Mouse (Mus musculus) forelimb bud, embryonic 11.5 days (tissue): ENCODE measurements around the gene Sfxn3.

Source experiments
- DNase-seq: peaks from one replicate; pipeline ENCODE4 v3.0.0-alpha.2; 2012; ENCODE audit warnings: low read depth, low spot score

Sfxn3 gene

DNA sequence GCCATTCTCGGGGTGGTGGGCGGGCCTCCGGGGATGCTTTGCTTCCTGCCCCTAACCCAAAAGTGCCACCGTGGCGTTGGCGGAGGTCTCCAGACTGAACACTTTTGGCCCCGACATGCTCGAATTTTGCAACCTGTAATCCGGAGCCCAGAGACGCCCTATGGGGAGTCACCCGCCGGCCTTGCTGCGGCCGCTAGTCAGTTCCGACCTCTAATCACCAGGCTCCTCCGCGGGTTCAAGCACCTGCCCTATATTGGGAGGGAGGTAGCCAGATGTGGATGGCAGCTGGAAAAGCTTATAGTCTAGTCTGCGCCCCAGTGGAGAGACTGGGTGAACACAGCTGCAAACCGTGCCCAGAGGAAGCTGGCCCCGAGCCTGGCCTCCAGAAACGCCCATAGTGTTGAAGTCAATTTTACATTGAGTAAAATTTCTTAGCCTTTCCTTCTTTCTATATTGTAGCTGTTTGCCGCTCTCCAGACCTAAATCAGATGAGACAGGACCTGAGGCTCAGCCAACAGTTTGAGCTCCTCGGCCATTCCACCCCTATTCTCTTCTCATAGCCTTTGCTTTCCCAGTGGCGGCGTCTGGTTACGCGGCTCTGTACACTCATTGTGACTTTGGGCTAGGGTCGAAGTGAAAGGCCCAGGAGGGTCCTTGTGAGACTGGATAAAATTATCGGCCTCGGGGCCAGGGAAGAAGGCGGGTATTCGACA, 28.2 kb downstream of the Sfxn3 start:
- DNase-seq = no peak

DNA sequence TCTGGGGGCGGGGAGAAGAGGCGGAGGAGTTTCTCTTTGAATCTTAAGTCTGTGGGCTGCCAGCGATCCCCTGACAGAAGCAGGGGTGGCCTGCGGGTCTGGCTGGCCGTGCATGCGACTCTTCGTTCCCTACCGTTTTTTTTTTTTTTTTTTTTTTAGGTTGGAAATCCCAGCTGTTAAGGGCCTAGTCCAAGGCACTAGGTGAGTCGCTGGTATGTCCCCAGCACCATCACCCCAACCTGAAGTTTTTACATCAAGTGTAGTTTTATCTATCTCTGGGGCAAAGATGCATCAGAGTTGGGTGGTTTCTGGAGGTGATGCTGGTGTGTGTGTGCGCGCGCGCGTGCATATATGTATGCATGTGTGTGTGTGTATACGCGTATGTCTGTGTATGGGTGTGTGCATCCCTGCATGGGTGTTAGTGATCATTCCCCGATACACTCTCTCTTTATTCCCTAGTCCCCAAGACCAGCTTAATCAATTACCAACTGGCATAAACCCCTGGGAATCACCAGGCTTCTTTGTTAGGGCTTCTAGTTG, 28.8 kb downstream of the Sfxn3 start:
- no peak for DNase-seq

DNA sequence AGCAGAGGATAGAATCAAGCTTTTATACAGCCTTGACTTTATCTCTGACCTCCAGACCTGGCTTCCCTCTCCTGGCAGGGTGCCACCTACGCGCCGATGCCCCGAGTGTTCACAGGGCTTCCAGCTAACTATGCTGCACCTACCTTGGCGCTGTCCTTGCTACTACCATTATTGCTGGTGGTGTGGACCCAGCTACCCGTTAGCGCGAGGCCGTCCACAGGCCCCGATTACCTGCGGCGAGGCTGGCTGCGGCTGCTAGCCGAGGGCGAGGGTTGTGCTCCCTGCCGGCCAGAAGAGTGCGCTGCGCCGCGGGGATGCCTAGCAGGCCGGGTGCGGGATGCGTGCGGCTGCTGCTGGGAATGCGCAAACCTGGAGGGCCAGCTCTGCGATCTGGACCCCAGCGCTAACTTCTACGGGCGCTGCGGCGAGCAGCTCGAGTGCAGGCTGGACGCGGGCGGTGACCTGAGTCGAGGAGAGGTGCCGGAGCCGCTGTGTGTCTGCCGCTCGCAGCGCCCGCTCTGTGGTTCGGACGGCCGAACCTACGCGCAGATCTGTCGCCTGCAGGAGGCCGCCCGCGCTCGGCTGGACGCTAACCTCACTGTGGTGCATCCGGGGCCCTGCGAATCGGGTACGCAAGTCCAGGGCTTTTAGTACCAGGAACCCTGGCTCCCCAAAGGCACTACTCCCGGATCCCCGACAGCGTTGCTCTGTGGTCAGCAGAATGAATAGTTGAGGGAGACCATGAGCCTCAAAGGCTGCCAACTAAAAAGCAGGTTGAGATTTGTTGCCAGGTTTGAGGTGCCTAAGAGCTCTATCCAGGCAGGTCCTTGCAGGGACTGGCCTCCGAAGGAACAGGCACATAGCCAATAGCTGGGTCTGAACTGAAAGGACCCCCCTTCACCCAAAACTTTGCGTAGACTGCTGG, 29.5 kb downstream of the Sfxn3 start:
- DNase-seq = no peak

DNA sequence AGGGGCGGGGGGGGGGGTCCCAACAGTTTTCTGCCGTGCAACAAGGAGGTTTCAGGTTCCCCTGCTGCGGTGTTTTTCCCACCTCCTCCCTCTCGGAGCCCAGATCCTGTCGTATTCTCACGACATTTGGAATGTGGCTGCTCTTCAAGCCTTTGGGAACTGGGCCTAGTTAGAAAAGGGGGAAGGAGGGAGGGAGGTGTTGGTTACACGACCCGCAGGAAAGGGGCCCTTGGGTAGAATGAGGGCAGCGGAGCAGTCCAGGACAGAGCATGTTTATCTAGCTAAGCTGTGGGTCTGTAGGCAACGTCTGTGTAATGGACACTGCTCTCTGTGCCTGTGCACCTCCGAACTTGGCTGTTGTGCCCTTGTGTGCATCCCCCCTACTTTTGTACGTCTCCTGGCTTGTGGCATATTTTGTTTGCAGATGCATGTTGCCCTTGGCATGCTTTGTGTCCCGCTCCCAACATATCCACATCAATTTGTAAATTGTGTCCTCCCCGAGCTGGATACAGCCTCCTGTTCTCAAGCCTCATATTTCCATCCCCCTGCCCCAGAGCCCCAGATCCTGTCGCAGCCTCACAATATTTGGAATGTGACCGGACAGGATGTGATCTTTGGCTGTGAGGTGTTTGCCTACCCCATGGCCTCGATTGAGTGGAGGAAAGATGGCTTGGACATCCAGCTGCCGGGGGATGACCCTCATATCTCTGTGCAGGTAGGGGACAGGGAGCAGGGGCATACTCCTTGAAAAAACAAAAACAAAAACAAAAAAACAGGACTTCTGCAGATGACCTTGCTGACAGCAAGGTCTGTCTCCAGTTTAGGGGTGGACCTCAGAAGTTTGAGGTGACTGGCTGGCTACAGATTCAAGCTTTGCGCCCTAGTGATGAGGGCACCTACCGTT, 30.7 kb downstream of the Sfxn3 start:
- no peak for DNase-seq

DNA sequence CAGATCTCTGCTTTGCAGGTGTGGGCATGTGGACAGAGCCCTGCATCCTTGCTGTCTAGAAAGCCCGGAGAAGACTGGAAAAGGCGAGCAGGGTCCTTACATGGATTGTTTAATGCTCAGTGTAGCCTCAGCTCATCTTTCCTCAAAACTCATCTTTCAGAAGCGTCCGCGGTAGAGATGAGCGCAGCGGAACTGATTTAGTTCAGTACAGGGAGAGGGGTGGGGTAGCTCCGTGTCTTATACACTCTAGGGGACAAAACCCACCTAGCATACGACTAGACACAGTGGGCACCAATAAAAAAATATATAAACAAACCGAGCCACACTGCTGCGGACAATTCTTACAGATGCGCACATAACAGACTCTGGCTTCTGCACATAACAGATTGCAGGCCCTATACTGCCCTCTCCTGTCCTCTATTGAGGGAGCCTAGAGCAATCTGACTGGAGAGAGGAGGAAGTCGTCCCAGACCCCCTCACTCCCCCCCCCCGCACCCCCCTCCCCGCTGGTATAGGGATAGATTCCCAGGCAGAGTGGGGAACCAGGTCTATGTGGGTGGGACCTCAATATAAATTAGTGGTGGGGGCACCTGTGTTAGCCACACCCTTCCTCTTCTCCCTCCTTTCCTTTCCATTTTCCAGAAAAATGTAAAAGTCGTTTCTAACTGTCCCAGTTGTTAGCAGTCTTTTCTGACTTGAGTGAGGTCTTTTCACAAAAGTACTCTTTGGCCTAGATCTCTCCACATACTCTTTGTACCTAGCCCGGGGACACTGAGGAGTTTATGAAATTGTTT, 31.9 kb downstream of the Sfxn3 start:
- DNase-seq = no peak

DNA sequence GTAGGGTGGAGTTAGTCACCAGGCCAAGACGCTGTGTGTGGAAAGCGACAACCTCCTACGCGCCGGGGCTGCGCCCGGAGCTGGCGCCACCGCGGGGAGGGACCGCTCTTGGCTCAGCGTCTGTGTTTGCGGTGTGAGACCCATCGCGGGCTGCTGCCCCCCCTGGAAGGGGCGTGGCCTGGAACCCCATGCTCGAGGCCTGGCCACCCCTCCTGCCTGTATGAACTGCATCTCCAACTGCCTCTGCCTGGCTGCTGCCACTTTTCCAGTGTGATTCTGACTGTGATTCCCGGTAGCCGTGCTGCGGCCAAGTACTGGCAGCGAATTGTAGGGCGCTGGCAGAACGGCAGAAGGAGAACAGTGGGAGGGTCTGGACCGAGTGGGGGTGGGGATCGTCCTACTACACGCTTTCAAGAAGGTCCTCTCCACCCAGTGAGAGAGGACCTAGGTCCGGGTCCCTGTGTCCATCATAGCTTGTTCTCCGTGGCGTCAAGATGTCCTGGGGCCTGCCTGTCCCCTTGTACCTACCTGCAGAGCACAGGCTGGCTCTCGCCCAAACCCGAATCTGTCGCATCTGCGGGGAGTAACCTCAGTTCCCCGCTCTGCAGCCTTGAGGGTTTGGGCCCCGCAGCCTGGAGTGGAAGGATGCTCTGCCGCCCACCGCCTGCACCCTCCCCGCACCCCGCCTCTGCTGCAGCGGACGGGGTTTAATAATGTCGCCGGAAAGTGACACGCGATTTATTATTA, 32.6 kb downstream of the Sfxn3 start:
- DNase-seq = no peak

DNA sequence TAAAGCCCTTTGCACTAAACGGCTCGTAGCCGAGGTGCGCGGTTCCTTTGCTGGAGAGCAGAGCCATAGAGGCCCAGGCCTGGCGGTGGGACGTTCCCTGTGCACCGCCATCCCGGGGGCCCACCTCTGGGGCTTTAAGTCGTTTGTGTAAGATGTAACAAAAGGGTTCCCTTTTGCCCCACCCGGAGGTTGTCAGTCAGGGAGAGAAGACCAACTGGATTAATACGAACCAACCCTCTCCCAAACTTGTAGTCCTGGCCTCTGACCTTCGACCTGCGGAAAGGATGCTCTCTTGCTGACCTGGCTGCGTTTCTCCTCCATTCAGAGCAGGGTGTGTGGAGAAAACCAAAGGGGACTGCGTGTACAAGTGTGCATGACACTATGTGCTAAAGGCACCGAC, 33.4 kb downstream of the Sfxn3 start:
- no peak for DNase-seq

DNA sequence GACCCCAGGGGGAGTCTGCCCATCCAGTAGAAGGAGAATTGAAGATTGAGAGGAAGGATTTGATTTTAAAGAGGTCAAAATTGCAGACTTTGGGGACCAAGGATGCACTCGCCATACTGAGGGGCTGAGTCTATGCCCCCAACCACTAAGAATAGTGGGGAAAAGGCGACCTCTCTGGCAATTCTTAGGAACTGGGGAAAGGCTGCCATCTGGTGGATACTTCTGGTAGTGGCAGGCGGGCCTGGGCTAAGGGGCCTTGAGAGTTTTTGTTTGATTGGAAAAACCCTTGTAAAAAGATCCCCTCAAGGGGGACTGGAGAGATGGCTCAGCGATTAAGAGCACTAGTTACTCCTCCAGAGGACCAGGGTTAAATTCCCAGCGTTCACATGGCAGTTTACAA, 34.0 kb downstream of the Sfxn3 start:
- peak; percentile 77 for DNase-seq

DNA sequence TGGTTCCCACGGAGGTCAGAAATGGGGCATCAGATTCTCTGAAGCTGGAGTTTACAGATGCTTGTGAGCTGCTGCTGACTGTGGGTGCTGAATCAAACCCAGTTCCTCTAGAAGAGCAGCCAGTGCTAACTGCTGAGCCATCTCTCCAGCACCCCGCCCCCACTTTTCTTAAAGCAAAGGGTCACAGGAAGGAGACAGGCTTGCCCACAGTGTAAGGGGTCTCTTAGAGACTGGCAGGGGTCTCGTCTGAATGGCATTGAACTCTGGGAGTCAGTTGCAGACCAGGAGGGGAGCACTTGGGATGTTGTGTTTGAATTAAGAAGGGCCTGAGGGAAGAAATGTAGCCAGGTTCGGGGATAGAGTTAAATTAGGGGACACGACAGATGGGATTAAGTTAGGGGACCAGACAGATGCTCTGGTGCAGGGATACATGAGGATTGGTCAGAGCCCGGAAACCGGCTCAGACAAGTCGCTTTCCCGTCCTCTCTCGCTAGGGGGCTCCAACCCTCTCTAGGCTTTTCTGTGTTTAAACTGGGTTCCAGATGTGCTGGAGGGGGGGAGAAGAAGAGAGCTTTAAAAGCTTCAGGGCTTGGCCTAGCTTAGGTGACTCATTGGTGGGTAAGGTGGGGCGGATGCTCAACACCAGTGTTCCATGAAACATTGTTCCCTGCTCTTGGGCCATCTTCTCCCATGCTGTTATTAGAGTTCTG, 34.7 kb downstream of the Sfxn3 start:
- peak; percentile 72 for DNase-seq

DNA sequence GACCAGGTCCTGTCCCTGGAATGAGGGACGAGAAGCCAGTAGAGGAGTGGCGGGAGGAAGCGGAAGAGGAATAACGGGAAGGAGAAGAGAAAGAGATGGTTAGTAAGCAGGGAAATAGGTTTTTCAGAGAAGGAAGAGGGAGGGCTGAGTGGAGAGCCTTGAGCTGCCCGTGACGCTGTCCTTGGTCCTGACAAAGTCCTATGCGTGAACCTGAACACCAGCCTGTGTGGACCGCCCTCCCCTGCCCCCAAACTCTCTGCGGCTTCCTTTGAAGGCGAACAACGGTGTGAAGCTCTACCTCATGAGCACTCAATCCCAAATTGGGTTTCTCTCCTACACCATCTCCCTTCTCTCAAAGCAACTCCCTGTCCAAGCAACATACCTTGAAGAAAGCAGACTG, 50.6 kb downstream of the Sfxn3 start:
- peak; percentile 77 for DNase-seq

DNA sequence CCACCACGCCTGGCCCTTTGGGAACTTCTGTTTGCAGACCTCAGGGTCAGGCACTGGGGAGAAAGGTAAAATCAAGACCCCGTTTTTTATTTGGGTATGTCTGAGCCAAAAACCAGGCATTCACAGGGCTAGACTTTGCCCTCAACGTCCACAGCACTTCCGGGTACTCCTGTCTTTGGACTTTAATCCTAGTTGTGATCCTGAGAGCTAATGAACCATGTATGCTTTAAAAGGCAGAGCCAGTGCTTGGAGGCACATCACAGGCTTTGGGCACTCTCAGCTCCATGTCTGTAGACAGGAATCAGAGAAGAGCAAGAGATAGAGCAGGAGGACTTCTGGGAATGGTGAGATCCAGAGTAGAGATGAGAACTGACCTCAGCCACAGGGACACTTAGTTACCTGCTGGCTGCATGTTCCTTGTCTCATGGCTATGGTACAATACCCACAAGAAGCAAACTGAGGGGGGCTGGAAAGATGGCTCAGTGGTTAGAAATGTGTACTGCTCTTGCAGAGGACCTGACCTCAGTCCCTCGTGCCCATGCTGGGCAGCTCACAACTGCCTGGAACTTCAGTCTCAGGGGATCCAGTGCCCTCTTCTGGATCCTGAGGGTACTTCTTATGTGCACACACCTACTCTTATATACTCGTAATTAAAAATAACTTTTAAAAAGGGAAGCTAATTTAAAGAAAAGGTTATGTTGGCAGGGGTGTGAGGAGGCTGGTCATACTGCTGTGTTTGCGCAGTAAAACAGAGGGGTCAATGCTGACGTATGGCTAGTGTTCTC, 53.4 kb downstream of the Sfxn3 start:
- no peak for DNase-seq

DNA sequence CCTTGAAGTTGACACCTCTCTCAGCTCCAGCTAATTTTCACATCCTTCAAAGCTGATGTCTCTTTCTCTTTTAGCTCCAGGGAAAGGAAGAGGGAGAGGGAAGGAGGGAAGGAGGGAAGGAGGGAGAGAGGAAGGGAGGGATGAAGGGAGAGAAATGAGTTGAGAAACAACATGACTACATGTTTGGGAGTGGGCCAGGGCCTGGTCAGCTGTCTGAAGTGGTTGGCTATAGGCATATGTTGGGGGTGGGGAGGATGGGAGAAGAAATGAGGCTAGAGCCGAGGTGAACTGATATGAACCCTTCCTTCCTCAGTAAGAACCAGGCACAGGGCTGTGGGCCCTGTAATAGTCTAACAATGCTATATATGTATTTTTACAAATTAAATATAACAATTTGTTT, 58.3 kb downstream of the Sfxn3 start:
- DNase-seq = no peak
